Mouse (Mus musculus) lung, adult 2 months (tissue): ENCODE measurements at regions not wholly inside any gene's neighbourhood (a gene's known extent, or its start where the extent isn't known, plus 50 kb on each side); places are given as distances from the start of the nearest gene placed in this dataset.
"Not testable (repeated sequence)": the region's sequence is repeated elsewhere in the genome, so short reads cannot be mapped to it uniquely, and the experiment has no call there.

Experiments used
- CTCF ChIP-seq: fragments of 200-500 bp; IDR thresholded peaks from 2 replicates; pipeline ENCODE4 v1.5.1; 2011; ENCODE audit warnings: mild to moderate bottlenecking, low read length, control low read depth; ENCODE audit not compliant: insufficient read depth
- POLR2A ChIP-seq: fragments of 200-500 bp; IDR thresholded peaks from 2 replicates; pipeline ENCODE4 v1.6.1; 2011; ENCODE audit warnings: low read depth, mild to moderate bottlenecking, control low read depth, low read length, borderline replicate concordance; ENCODE audit errors: extremely low read depth

GRCm38 (mm10) chr14:66484751-66485150 lies 475.7 kb upstream of the Gulo start:
- TF ChIP-seq POLR2A, CTCF: not testable (repeated sequence)
